Mouse (Mus musculus) heart, adult 2 months (tissue): Measurements from ENCODE around the gene Zfp804b.

Experiments
- CTCF ChIP-seq: fragments of 200-600 bp; IDR thresholded peaks from 2 replicates; pipeline ENCODE4 v1.8.1; 2022; ENCODE audit warnings: antibody characterized with exemption, mild to moderate bottlenecking, moderate library complexity
- EP300 ChIP-seq: fragments of 200-500 bp; IDR thresholded peaks from 2 replicates; pipeline ENCODE4 v1.6.1; 2011; ENCODE audit warnings: low read depth, low read length, control low read depth; ENCODE audit not compliant: insufficient read depth
- POLR2A ChIP-seq: fragments of 200-500 bp; IDR thresholded peaks from 2 replicates; pipeline ENCODE4 v1.6.1; 2011; ENCODE audit warnings: mild to moderate bottlenecking, low read depth, low read length, control low read depth; ENCODE audit not compliant: insufficient read depth

DNA sequence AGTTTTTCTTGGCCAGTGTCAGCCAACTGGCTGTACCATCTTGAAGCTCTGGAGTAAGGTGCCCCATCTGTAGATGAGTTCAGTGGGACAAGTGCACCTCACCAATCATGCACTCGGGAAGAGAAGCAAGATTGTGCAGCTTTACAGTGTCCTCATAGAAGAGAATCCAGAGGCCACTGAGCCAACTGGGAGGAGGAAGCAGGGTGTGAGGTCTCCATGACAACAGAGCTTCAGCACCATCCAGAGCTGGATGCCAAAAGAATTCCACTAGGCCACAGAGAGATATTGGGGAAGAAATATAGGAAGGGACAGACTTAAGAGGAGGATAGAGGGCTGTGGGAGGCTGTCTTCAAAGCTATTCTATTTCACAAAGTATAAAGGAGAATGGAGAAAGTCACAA, 41.6 kb downstream of the Zfp804b start:
- TF ChIP-seq POLR2A (no peak), CTCF (no peak), EP300 (no peak)
